Mouse (Mus musculus) bone marrow macrophage, adult 2 months (primary cell): ENCODE measurements around the gene Nemp1.

ENCODE experiments used
- CTCF ChIP-seq: IDR thresholded peaks from 2 replicates; pipeline ENCODE4 v1.5.1; 2012; ENCODE audit warnings: low read depth, mild to moderate bottlenecking, low read length, moderate library complexity
- POLR2A ChIP-seq: IDR thresholded peaks from 2 replicates; pipeline ENCODE4 v1.6.1; 2012; ENCODE audit warnings: mild to moderate bottlenecking, low read depth, low read length, borderline replicate concordance

DNA sequence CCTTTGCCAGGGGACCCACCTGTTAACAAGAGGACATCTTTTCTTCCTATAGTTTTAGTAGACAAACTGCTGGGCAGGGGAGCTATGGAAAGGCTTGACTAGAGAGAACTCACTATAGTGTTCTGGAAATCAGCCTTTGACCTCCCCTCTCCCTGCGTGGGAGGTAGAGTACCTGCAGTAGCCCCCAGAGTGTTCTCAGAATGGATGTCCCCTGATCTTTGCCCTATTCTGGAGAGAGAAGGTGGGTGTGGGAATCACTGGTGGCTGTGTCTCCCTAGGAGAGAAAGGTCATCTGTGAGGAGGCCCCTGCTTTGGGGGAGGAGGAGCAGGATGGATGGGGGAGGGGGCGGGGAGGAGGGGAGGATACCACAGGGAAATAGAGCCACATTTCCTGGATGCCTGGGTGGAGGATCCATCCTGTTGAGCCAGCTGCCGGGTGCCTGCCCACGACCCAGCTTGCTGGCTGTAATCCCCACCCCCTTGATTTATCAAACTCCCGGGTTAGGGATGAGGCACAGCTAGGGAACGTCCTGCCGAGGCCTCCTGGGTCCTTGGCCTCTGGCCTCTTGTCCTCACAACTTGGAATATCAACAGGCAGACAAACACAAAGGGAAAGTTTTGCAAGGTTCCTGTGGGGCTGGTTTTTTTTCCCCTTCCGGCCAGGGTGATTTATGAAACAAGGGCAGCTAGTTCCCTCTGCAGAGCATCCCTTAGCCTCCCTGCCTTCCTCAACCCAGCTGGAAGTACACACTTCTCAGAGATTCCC is 82.3 kb downstream of the Nemp1 start:
- TF ChIP-seq CTCF (no peak), POLR2A (no peak)
